Mouse (Mus musculus) hindbrain, embryonic 15.5 days (tissue): ENCODE results near the gene Ppp1r32. TPM values are rescaled to one million over a fixed set of nuclear protein-coding genes. Genes with fewer than 3 reads are reported as not detected.

Source experiments
- polyA plus RNA-seq: library from polyadenylated mRNA; unstranded; fragments of >200 nt; fragmentation: Nextera tagmentation; extraction: Ambion mirVana; gene quantifications from 2 replicates; pipeline ENCODE4 v1.2.1, GENCODE M21; 2015

Ppp1r32 gene
- polyA plus RNA-seq, 1 experiment from 2014 or later: 2.3 TPM

Other genes with a start within 250 kb of the Ppp1r32 start
- gene Myrf, start 242.2 kb downstream of the Ppp1r32 start, polyA plus RNA-seq: 0.76 and 0.92 TPM in 2 replicates
- gene Dagla, start 178.1 kb downstream of the Ppp1r32 start, polyA plus RNA-seq: 11.3 and 14.3 TPM in 2 replicates
- gene Syt7, start 93.8 kb downstream of the Ppp1r32 start, polyA plus RNA-seq: 17.4 and 21.0 TPM in 2 replicates
- gene Lrrc10b, start 25.5 kb downstream of the Ppp1r32 start, polyA plus RNA-seq: 0.98 and 1.5 TPM in 2 replicates
- gene Cpsf7, start 42.3 kb upstream of the Ppp1r32 start, polyA plus RNA-seq: 49.0 and 56.1 TPM in 2 replicates
- 62.8 and 69.1 TPM in 2 replicates for gene Sdhaf2, start 43.2 kb upstream of the Ppp1r32 start, polyA plus RNA-seq
- gene Tmem216, start 73.3 kb upstream of the Ppp1r32 start, polyA plus RNA-seq: 47.5 and 51.4 TPM in 2 replicates
- gene Cyb561a3, start 94.2 kb upstream of the Ppp1r32 start, polyA plus RNA-seq: 19.9 and 20.3 TPM in 2 replicates
- gene Tmem138, start 94.4 kb upstream of the Ppp1r32 start, polyA plus RNA-seq: 40.2 and 41.4 TPM in 2 replicates
- gene Ddb1, start 122.4 kb upstream of the Ppp1r32 start, polyA plus RNA-seq: 221 and 229 TPM in 2 replicates
- gene Tkfc, start 122.7 kb upstream of the Ppp1r32 start, polyA plus RNA-seq: 22.0 and 28.3 TPM in 2 replicates
- gene Vwce, start 151.3 kb upstream of the Ppp1r32 start, polyA plus RNA-seq: 0.94 and 1.3 TPM in 2 replicates
- not detected in 2 replicates for gene Pga5, start 195.1 kb upstream of the Ppp1r32 start, polyA plus RNA-seq
- 28.8 and 31.8 TPM in 2 replicates for gene Vps37c, start 205.8 kb upstream of the Ppp1r32 start, polyA plus RNA-seq